Mouse (Mus musculus) right cerebral cortex, postnatal 4 days (tissue): ENCODE measurements around the gene Mmp2.

Source experiments
- DNase-seq: peaks from one replicate; pipeline ENCODE4 v3.0.0-alpha.2; 2022

Gene Mmp2

GRCm38 (mm10) chr8:92897794-92898193, 70.7 kb downstream of the Mmp2 start:
- no peak for DNase-seq

- no peak for DNase-seq
Measured at GRCm38 (mm10) chr8:92899590-92899989, 72.5 kb downstream of the Mmp2 start.

- no peak for DNase-seq
Measured at GRCm38 (mm10) chr8:92901107-92901506, 74.0 kb downstream of the Mmp2 start, which contains the start of gene Capns2. Gene Capns2 (plus strand): TSS chr8:92901407.

- DNase-seq, result no peak
Measured at GRCm38 (mm10) chr8:92902981-92903380, 75.9 kb downstream of the Mmp2 start.
